Mouse (Mus musculus) liver, postnatal 0 days (tissue): ENCODE results near the gene Cmc1.

ENCODE experiments used
- CTCF ChIP-seq: sonication (generic); IDR thresholded peaks from 2 replicates; pipeline ENCODE4 v1.5.1; 2016; ENCODE audit warnings: antibody characterized with exemption, low read depth
- EP300 ChIP-seq: IDR thresholded peaks from 2 replicates; pipeline ENCODE4 v1.6.1; 2016; ENCODE audit warnings: antibody characterized with exemption, low read depth, mild to moderate bottlenecking

GRCm38 (mm10) chr9:118179136-118180025 is 29.4 kb upstream of the Cmc1 start:
- TF ChIP-seq CTCF (no peak), EP300 (no peak)
